Mouse (Mus musculus): ENCODE measurements around the gene Ptprg.

DNA sequence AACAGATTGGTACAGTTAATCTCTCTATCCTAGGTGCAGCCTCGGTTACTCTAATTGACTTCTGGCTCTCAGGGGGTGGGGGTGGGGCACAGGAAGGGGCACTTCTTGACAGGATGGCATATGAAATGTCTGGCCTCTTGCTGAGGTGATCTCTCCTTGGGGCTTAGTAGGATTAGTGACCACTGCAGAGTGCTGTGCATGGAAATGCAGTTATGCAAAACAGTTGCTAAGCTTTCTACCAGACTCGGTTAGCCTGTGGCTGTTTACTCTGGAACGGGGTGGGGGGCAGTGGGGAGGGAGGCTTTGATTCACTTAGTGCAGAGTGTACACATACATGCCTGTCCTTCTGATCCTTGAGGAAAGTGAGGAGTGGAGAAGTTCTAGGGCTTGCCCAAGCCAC, 114.4 kb downstream of the Ptprg start:
- TF ChIP-seq CTCF (IDR thresholded peaks at IDR 0.05; ENCODE audit: control insufficient read depth, insufficient read depth, insufficient replicate concordance, low read depth, low read length): no peak
- no peak for TF ChIP-seq POLR2A (IDR thresholded peaks at IDR 0.05; ENCODE audit: control insufficient read depth, low read depth, low read length)
